Mouse (Mus musculus) spleen, adult 2 months (tissue): Measurements from ENCODE around the gene Acad10. TPM values are rescaled to one million over a fixed set of nuclear protein-coding genes. Genes with fewer than 3 reads are reported as not detected.

Experiments used
- DNase-seq, 2 experiments: peaks; one replicate each; pipeline versions ENCODE4 v3.0.0 to v3.0.0-alpha.2; 2012 to 2021; ENCODE audit warnings: low spot score in 2 of 2, low read depth in 1 of 2
- H3K27ac ChIP-seq: fragments of 200-500 bp; 2 replicates; pipeline ENCODE4 v1.5.1; 2012; ENCODE audit warnings: low read length, inconsistent platforms; ENCODE audit not compliant: insufficient read depth
- H3K27me3 ChIP-seq: fragments of 200-500 bp; 2 replicates; pipeline ENCODE4 v1.6.1; 2012; ENCODE audit warnings: mild to moderate bottlenecking, moderate library complexity, low read length, inconsistent platforms; ENCODE audit not compliant: control insufficient read depth, insufficient read depth
- H3K36me3 ChIP-seq: fragments of 200-500 bp; 2 replicates; pipeline ENCODE4 v1.6.1; 2012; ENCODE audit warnings: mild to moderate bottlenecking, low read length, inconsistent platforms; ENCODE audit not compliant: control insufficient read depth, insufficient read depth
- H3K4me1 ChIP-seq: fragments of 200-500 bp; 2 replicates; pipeline ENCODE4 v1.6.1; 2011; ENCODE audit warnings: inconsistent platforms; ENCODE audit not compliant: control insufficient read depth, insufficient read depth, insufficient read length
- H3K4me3 ChIP-seq: fragments of 200-500 bp; 2 replicates; pipeline ENCODE4 v1.5.1; 2011; ENCODE audit warnings: mild to moderate bottlenecking, inconsistent platforms; ENCODE audit not compliant: insufficient read depth, insufficient read length; ENCODE audit errors: extremely low read depth
- CTCF ChIP-seq: fragments of 200-500 bp; IDR thresholded peaks from 2 replicates; pipeline ENCODE4 v1.5.1; 2011; ENCODE audit warnings: mild to moderate bottlenecking, inconsistent platforms; ENCODE audit not compliant: insufficient read depth, insufficient read length, insufficient replicate concordance; ENCODE audit errors: extremely low read depth
- POLR2A ChIP-seq: fragments of 200-500 bp; IDR thresholded peaks from 2 replicates; pipeline ENCODE4 v1.6.1; 2011; ENCODE audit warnings: low read depth, low read length, inconsistent platforms
- WGBS: fragments of 180-500 bp; shearing (Covaris S2); methylation state at CpG from one replicate; pipeline ENCODE4 v1.1.7; 2018; 5-methylcytosine and 5-hydroxymethylcytosine counted together
- polyA plus RNA-seq: library from polyadenylated mRNA; depleted of rRNA; stranded (reverse); fragments of >200 nt; gene quantifications from 2 replicates; pipeline ENCODE4 v1.2.3, GENCODE M21; 2012; rRNA removed

Acad10 gene
- polyA plus RNA-seq, result 3.9 and 4.4 TPM in 2 replicates

DNA sequence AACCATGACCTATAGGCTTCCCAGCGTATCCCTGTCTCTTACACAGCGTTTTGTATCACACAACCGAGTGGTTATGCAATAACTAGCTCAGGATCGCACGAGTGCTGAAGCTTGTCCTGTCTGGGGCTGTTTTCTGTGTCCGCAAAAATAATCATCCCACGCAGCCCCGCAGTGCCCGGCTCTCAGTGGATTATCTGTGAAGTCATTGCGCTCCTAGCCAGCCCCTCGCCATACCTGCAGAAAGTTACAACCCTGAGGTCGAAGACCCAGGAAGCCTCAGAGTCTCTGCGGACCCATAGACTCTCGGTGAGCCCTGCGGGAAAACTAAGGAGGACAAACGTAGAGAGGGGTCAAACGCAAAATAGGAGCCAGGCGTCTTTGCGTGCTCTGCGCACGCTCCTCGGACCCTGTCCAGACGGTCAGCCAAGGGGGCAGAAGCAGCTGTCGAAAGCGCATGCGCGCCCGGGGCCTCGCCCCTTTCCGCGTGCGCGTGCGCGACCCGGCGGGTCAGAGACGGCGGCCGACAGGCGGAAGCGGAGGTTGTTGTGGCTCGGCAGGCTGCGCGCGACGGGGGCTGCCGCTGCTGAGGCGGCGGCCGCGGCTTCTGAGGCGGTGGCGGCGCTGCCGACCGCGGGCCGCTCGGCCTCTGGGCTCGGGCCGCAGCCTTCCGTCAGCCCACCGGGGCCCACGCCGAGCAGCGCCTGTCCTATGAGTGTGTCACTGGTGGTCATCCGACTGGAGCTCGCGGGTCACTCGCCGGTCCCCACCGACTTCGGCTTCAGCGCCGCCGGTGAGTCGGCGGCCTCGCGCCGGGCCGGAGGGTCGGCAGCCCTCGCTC, at the start of gene Acad10, which contains the start of gene Brap:
Gene Acad10 (minus strand): TSS at position 456 of the 838 bp plus-strand sequence.
Gene Brap (plus strand): TSS at position 505 of the 838 bp plus-strand sequence.
- Histone ChIP-seq H3K27ac (peak within 1 kb of the TSS; percentile 73), H3K27me3 (no peaks in the 10 kb centered on the region), H3K4me3 (peak within 1 kb of the TSS; percentile 81), H3K4me1 (peaks cover 2% of the 10 kb centered on the region; the same call in 1 of the 2 replicates), H3K36me3 (peaks cover 13% of the 10 kb centered on the region)
- under 1% methylated on average over 82 of the region's 85 CpGs for WGBS
- DNase-seq, result peak; percentile 74 to 91
- peak; percentile 74 for TF ChIP-seq POLR2A
- TF ChIP-seq CTCF, result no peak

DNA sequence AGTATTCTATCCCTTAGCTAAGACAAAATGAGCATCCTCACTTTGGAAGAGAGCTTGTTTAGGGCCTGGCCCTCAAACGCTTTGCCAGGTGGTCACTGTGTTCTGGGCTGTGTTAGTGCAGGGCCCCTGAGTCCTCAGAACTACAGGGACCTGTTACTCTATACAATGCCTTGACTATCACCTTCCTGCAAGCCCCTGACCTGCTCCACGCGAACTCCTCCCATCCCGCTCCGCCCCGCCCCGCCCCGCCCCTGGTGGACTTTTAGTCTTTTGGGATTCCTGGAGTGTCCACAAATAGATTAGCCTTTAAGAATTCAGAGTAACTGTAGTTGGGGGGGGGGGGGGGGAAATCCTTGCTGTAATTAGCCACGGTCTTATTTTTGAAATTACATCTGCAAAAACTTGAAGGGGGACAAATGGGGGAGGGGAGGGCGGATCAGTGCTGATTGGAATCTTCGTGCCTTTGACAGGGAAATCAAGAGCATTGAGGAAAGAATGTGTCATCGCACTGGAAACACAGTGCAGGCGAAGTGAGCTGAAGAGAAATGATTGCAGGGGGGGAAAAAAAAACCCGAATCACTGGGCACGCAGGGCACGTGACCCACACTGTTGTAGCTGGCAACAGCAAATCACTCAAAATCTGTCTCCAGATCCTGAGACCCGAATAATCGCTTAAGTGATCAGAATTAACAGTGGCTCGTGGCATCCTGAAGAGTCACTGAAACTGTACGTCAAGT, 44.4 kb upstream of the Acad10 start:
- TF ChIP-seq CTCF (no peak), POLR2A (no peak)
- no peak overlapping the region for H3K27ac ChIP-seq
- no peak for DNase-seq
- WGBS, result 42% methylated on average over 20 of the region's 20 CpGs
- H3K4me3 ChIP-seq, result no peak overlapping the region
- no peaks in the 10 kb centered on the region for H3K27me3 ChIP-seq
- H3K36me3 ChIP-seq, result no peaks in the 10 kb centered on the region
- H3K4me1 ChIP-seq, result no peaks in the 10 kb centered on the region

- no peak overlapping the region for H3K27ac ChIP-seq
Measured at GRCm38 (mm10) chr5:121703341-121703740, 43.0 kb upstream of the Acad10 start.

GRCm38 (mm10) chr5:121701111-121701769, 40.9 kb upstream of the Acad10 start:
- no peaks in the 10 kb centered on the region for H3K27me3 ChIP-seq
- H3K4me3 ChIP-seq, result no peak overlapping the region
- WGBS, result 55% methylated on average over 8 of the region's 8 CpGs
- TF ChIP-seq POLR2A, result no peak
- TF ChIP-seq CTCF, result no peak
- DNase-seq, result no peak
- H3K27ac ChIP-seq, result peak overlapping the region; percentile 64; the same call in 1 of the 2 replicates
- no peaks in the 10 kb centered on the region for H3K36me3 ChIP-seq
- H3K4me1 ChIP-seq, result no peaks in the 10 kb centered on the region

More at GRCm38 (mm10) chr5:121703341-121703740, 43.0 kb upstream of the Acad10 start:
- Histone ChIP-seq H3K27me3 (no peaks in the 10 kb centered on the region), H3K4me1 (no peaks in the 10 kb centered on the region), H3K4me3 (no peak overlapping the region), H3K36me3 (no peaks in the 10 kb centered on the region)
- WGBS, result 81% methylated on average over 1 of the region's 1 CpGs
- TF ChIP-seq POLR2A, result no peak
- no peak for TF ChIP-seq CTCF
- no peak for DNase-seq

DNA sequence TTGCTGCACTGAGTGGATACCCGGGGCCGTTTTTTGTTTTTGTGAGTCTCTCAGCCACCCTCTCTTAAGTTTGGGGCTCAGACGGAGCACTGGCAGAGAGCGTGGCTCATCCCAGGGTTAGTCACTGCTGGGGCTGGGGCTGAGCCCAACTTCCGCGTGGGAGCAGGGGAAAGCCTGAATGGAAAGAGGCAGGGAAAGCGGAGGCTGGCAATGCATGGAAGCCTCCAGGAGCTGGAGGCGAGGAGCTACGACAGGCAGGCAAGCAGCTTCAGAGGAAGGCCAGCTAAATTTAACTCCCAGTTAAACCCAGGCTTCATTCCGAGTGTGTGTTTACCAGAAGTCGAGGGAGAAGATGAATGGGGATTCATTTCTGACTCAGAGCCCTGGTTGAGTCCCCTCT, 40.2 kb upstream of the Acad10 start:
- Histone ChIP-seq H3K4me1 (no peaks in the 10 kb centered on the region), H3K27ac (no peak overlapping the region), H3K36me3 (no peaks in the 10 kb centered on the region), H3K4me3 (no peak overlapping the region), H3K27me3 (no peaks in the 10 kb centered on the region)
- 75% methylated on average over 11 of the region's 11 CpGs for WGBS
- no peak for DNase-seq
- TF ChIP-seq POLR2A (no peak), CTCF (no peak)

DNA sequence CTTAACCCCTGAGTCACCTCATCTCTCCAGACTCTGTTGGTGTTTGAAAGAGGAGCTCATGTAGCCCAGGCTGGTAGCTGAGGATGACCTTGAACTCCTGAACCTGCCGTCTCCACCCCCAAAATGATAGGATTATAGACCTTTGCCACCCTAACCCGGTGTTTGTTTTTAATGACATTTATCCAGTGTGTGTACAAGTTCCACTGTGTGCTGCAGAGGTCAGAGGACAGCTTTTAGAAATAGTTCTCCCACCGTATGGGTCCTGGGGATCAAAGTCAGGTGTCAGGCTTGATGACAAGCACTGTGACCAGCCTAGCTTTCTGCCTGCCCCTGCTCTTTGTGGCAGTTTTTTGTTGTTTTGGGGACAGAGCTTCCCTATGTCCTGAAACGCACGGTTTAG, 39.6 kb upstream of the Acad10 start:
- no peaks in the 10 kb centered on the region for H3K27me3 ChIP-seq
- H3K4me3 ChIP-seq, result no peak overlapping the region
- no peak for DNase-seq
- H3K4me1 ChIP-seq, result no peaks in the 10 kb centered on the region
- TF ChIP-seq POLR2A (no peak), CTCF (no peak)
- H3K27ac ChIP-seq, result no peak overlapping the region; the same call in 1 of the 2 replicates
- WGBS, result 79% methylated on average over 5 of the region's 5 CpGs
- H3K36me3 ChIP-seq, result no peaks in the 10 kb centered on the region
